Mouse (Mus musculus) heart, adult 2 months (tissue): ENCODE data around the gene Chn2. TPM values are rescaled to one million over a fixed set of nuclear protein-coding genes. Genes with fewer than 3 reads are reported as not detected.
A peak's percentile ranks its signal among the peaks of the same experiment; 100 is the strongest.

Experiments
- DNase-seq, 2 experiments: peaks; one replicate each; pipeline ENCODE4 v3.0.0; 2021
- H3K27ac ChIP-seq: fragments of 200-600 bp; 2 replicates; pipeline ENCODE4 v1.8.1; 2022
- H3K27me3 ChIP-seq: fragments of 200-500 bp; 2 replicates; pipeline ENCODE4 v1.6.1; 2012; ENCODE audit warnings: mild to moderate bottlenecking, low read length, inconsistent platforms, mixed read lengths; ENCODE audit not compliant: control insufficient read depth, insufficient read depth
- H3K36me3 ChIP-seq: fragments of 200-500 bp; 2 replicates; pipeline ENCODE4 v1.6.1; 2012; ENCODE audit warnings: low read length, inconsistent platforms; ENCODE audit not compliant: control insufficient read depth, insufficient read depth
- H3K4me1 ChIP-seq: fragments of 200-500 bp; 2 replicates; pipeline ENCODE4 v1.6.1; 2011; ENCODE audit warnings: low read length; ENCODE audit not compliant: control insufficient read depth, insufficient read depth
- H3K4me3 ChIP-seq: fragments of 200-600 bp; 2 replicates; pipeline ENCODE4 v1.8.1; 2022
- H3K79me2 ChIP-seq: fragments of 200-500 bp; replicated peaks from 2 replicates; pipeline ENCODE4 v1.6.1; 2012; ENCODE audit warnings: mild to moderate bottlenecking, inconsistent platforms, low read length, moderate library complexity, mixed read lengths; ENCODE audit not compliant: control insufficient read depth, insufficient read depth
- H3K9ac ChIP-seq: fragments of 200-500 bp; 2 replicates; pipeline ENCODE4 v1.6.1; 2012; ENCODE audit warnings: low read depth, mild to moderate bottlenecking, control low read depth, inconsistent platforms, low read length, mixed read lengths
- CTCF ChIP-seq: fragments of 200-600 bp; IDR thresholded peaks from 2 replicates; pipeline ENCODE4 v1.8.1; 2022; ENCODE audit warnings: antibody characterized with exemption, mild to moderate bottlenecking, moderate library complexity
- EP300 ChIP-seq: fragments of 200-500 bp; IDR thresholded peaks from 2 replicates; pipeline ENCODE4 v1.6.1; 2011; ENCODE audit warnings: low read depth, low read length, control low read depth; ENCODE audit not compliant: insufficient read depth
- POLR2A ChIP-seq: fragments of 200-500 bp; IDR thresholded peaks from 2 replicates; pipeline ENCODE4 v1.6.1; 2011; ENCODE audit warnings: mild to moderate bottlenecking, low read depth, low read length, control low read depth; ENCODE audit not compliant: insufficient read depth
- WGBS: fragments of 180-500 bp; shearing (Covaris S2); methylation state at CpG from one replicate; pipeline ENCODE4 v1.1.7; 2018; 5-methylcytosine and 5-hydroxymethylcytosine counted together
- intact Hi-C: fragments of 180-260 bp; cut with DNase I; formaldehyde crosslinking; loops from one replicate; pipeline ENCODE4 v1.15.1; 2025
- polyA plus RNA-seq: library from polyadenylated mRNA; depleted of rRNA; stranded (reverse); fragments of >200 nt; gene quantifications from 2 replicates; pipeline ENCODE4 v1.2.3, GENCODE M21; 2012
- total RNA-seq, 2 experiments: library from RNA; stranded (reverse); gene quantifications; 2 replicates each; pipeline ENCODE4 v1.2.3; 2021

The Chn2 gene
- total and polyA plus RNA-seq, 3 experiments, result 2.0 to 2.3 (median 2.3) TPM

DNA sequence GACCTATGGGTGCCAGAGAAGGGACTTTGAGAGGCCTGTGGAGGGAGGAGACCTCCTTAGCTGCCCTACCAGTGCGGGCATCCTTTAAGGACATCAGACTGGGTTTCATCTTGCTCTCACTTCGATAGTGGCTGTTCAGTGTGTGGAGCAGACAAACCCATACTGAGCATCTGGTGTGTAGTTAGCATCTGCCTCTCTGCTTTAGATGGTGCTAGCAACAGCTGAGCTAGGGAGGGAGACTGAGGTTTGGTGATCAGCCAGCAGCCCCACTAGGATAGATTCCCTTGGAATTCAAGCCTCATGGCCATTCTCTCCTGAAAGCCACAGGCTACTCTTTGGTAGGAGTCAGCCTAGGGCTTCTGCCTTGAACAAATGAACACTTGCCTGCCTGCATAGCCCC lies 117.7 kb downstream of the Chn2 start:
- H3K4me3 ChIP-seq, result no peak overlapping the region
- H3K4me1 ChIP-seq, result peaks cover 3% of the 10 kb centered on the region; the same call in 1 of the 2 replicates
- no peaks in the 10 kb centered on the region for H3K79me2 ChIP-seq
- DNase-seq, result no peak
- WGBS, result 96% methylated on average over 2 of the region's 2 CpGs
- H3K27me3 ChIP-seq, result no peaks in the 10 kb centered on the region
- TF ChIP-seq CTCF, result no peak
- no peak for TF ChIP-seq EP300
- no peak for TF ChIP-seq POLR2A
- no peak overlapping the region for H3K27ac ChIP-seq
- H3K36me3 ChIP-seq, result no peaks in the 10 kb centered on the region
- intact Hi-C loops, result no loop called here
- H3K9ac ChIP-seq, result no peak overlapping the region

DNA sequence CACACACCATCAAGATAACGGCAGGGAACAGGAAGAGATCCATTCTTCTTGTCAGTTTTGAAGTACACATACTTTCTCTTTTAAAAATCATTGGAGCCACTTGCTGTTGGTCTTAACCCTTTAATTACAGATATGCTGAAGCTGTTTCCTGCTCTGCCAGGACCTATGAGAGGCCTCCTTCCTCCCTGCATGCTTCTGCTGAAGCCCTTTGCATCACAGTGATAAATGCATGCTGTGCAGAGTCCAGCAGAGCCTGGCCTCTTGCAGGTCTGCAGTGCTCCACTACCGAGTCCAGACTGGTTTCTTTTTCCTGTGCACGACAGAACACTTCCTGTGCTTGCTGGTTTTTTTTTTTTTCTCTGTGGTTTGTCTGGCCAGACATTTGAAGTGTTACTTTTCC lies 119.0 kb downstream of the Chn2 start:
- no peaks in the 10 kb centered on the region for H3K36me3 ChIP-seq
- no peak overlapping the region for H3K4me3 ChIP-seq
- H3K27ac ChIP-seq, result no peak overlapping the region
- no peak overlapping the region for H3K9ac ChIP-seq
- no peak for TF ChIP-seq EP300
- no peak for TF ChIP-seq POLR2A
- TF ChIP-seq CTCF, result no peak
- 24% methylated on average over 3 of the region's 3 CpGs for WGBS
- DNase-seq, result no peak
- intact Hi-C loops, result no loop called here
- H3K79me2 ChIP-seq, result no peaks in the 10 kb centered on the region
- H3K27me3 ChIP-seq, result no peaks in the 10 kb centered on the region
- peaks cover 3% of the 10 kb centered on the region; the same call in 1 of the 2 replicates for H3K4me1 ChIP-seq

DNA sequence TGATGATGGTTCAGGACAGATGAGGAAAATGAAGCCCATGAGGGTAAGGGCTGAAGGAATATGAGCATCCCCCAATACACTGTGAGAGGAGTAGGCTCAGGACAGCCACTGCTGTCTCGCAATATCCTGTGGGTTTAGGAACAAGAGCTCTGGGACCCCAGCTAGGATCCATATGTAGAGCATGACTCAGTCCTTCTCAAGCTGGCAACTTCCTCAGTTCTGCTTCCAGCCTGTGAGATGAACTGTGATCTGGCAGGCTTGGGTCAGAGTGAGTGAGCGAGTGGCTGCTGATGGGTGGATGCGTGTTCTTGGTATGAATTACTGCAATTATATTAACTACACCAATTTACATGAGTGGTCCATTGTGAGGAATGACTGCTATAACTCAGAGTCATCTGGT lies 121.3 kb downstream of the Chn2 start:
- DNase-seq, result peak in 1 of 2 experiments; percentile 16
- H3K4me3 ChIP-seq, result no peak overlapping the region
- no peak for TF ChIP-seq EP300
- TF ChIP-seq POLR2A, result no peak
- no peak for TF ChIP-seq CTCF
- WGBS, result 91% methylated on average over 3 of the region's 3 CpGs
- no peaks in the 10 kb centered on the region for H3K79me2 ChIP-seq
- no peaks in the 10 kb centered on the region for H3K36me3 ChIP-seq
- H3K27ac ChIP-seq, result no peak overlapping the region
- intact Hi-C loops, result loop anchor here (5.0 kb wide), 3 partner anchors 67 to 363 kb away; no protein-coding TSS in a partner anchor
- H3K4me1 ChIP-seq, result peaks cover 3% of the 10 kb centered on the region; the same call in 1 of the 2 replicates
- H3K9ac ChIP-seq, result no peak overlapping the region
- no peaks in the 10 kb centered on the region for H3K27me3 ChIP-seq

DNA sequence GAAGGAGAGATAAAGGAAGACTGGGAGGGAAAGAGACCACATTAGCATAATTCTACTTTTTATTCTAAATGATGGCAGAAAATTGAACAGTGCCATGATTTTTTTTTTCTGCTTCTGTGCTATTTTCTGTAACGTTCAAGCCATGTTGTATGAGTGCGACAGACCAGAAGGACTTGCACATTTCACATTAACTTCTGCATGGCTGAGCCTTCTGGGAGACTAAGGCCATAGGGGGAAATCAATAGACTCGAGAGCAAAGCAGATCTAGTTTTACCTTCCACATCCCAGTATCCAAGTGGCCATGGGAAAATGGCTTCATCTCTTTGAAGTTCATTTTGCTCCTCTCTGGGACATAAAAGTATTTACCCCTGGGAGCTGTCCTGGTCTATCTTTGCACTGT lies 121.9 kb downstream of the Chn2 start:
- DNase-seq, result no peak
- peaks cover 3% of the 10 kb centered on the region; the same call in 1 of the 2 replicates for H3K4me1 ChIP-seq
- no peak for TF ChIP-seq CTCF
- no peak for TF ChIP-seq POLR2A
- no peak for TF ChIP-seq EP300
- H3K27ac ChIP-seq, result no peak overlapping the region
- intact Hi-C loops, result loop anchor here (5.0 kb wide), 3 partner anchors 66 to 364 kb away; no protein-coding TSS in a partner anchor
- H3K4me3 ChIP-seq, result no peak overlapping the region
- WGBS, result 87% methylated on average over 3 of the region's 3 CpGs
- H3K79me2 ChIP-seq, result no peaks in the 10 kb centered on the region
- no peak overlapping the region for H3K9ac ChIP-seq
- H3K36me3 ChIP-seq, result no peaks in the 10 kb centered on the region
- no peaks in the 10 kb centered on the region for H3K27me3 ChIP-seq

DNA sequence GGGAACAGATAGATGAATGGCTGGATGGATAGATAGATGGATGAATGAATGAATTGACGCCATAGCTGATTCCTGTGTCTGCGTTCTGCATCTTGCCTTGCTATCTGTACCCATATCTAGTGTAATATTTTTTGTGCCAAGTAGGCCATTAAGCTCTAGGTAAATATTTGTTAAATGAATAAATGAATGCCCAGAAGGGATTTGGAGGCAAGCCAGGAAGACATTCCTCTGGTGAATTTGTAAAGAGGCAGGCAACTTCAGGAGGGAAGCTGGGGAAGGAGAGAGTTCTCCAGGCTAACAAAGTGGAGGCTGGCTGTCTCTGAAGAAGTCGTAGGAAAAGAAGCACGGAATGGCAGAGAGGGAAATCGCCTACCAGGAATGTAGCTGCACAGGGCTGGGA lies 123.0 kb downstream of the Chn2 start:
- no peaks in the 10 kb centered on the region for H3K79me2 ChIP-seq
- WGBS, result 63% methylated on average over 5 of the region's 5 CpGs
- TF ChIP-seq POLR2A (no peak), CTCF (no peak), EP300 (no peak)
- H3K27me3 ChIP-seq, result no peaks in the 10 kb centered on the region
- no peaks in the 10 kb centered on the region for H3K36me3 ChIP-seq
- peaks cover 3% of the 10 kb centered on the region; the same call in 1 of the 2 replicates for H3K4me1 ChIP-seq
- no peak overlapping the region for H3K27ac ChIP-seq
- no peak overlapping the region for H3K4me3 ChIP-seq
- no peak for DNase-seq
- intact Hi-C loops, result loop anchor here (5.0 kb wide), 3 partner anchors 65 to 365 kb away; no protein-coding TSS in a partner anchor
- no peak overlapping the region for H3K9ac ChIP-seq

DNA sequence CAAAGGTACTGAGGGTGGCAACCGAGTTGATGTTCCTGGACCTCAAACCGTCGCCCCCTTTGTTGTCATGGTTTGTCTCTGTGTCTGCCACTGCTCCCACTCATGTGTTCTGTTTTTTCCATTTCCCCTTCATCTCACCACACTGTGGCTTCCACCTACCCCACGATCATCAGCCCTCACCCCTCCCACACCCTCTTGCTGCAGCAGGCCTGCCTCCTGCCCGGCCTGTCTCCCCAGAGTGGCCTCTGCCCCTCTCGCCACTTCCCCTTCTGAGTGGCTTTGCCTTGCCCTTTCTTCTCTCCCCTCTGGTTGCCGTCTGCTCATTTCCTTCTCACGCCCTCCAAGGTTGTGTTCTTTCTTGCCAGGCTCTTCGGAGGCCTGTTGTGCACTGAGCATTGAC lies 123.4 kb downstream of the Chn2 start:
- 72% methylated on average over 9 of the region's 9 CpGs for WGBS
- intact Hi-C loops, result loop anchor here (5.0 kb wide), 3 partner anchors 65 to 365 kb away; no protein-coding TSS in a partner anchor
- H3K27me3 ChIP-seq, result no peaks in the 10 kb centered on the region
- no peak overlapping the region for H3K9ac ChIP-seq
- no peak overlapping the region for H3K4me3 ChIP-seq
- H3K27ac ChIP-seq, result no peak overlapping the region
- peaks cover 3% of the 10 kb centered on the region; the same call in 1 of the 2 replicates for H3K4me1 ChIP-seq
- TF ChIP-seq CTCF (no peak), POLR2A (no peak), EP300 (no peak)
- H3K79me2 ChIP-seq, result no peaks in the 10 kb centered on the region
- H3K36me3 ChIP-seq, result no peaks in the 10 kb centered on the region
- DNase-seq, result peak in 1 of 2 experiments; percentile 62
